Mouse (Mus musculus): ENCODE data around the gene Tmem104.
A peak's percentile ranks its signal among the peaks of the same experiment; 100 is the strongest.

DNA sequence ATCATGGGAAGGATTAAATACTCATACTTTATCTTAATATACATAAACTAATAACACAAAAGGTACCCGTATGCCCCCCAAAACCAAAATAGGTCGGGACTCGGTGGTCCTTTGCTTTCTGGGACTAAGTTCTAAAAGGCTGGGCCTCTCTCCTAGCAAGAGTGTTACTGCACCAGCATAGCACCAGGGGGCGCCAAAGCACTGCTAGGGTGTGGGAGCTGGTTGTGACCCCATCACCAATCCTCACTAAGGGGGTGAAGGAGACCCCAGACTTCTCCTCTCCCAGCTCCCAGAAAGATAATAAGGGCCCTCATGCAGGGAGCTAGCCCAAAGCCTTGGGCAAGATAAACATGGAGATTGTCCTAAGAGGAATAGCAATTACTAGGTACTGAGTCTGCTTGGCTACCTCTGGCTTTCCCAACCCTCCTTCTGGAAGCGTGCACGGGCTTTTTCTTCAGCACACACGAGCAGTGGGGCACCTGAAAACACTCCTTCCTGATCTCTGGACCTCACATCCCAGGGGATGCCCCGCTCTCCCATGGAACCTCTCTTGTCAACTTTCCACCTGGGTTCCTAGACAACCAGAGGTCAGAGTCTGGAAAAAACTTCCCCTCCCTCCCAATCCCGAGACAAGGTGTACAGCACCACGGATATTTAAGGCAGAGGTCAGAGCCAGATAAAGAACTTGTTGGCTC lies 26.3 kb upstream of the Tmem104 start:
- TF ChIP-seq POLR2A (IDR thresholded peaks at IDR 0.05; ENCODE audit: insufficient read depth, low read depth, low read length) (no peak), CTCF (IDR thresholded peaks at IDR 0.05; ENCODE audit: insufficient read depth, low read depth, low read length) (peak; percentile 53; the same call in 1 of the 2 replicates)
